Mouse (Mus musculus) brain, embryonic 14.5 days (tissue): Measurements from ENCODE around the gene Fau.

Experiments used
- CTCF ChIP-seq: fragments of 200-500 bp; IDR thresholded peaks from 2 replicates; pipeline ENCODE4 v1.5.1; 2012; ENCODE audit warnings: inconsistent platforms, mild to moderate bottlenecking, moderate library complexity, borderline replicate concordance; ENCODE audit not compliant: insufficient read depth, insufficient read length; ENCODE audit errors: extremely low read depth
- POLR2A ChIP-seq: fragments of 200-500 bp; IDR thresholded peaks from 2 replicates; pipeline ENCODE4 v1.6.1; 2012; ENCODE audit warnings: mild to moderate bottlenecking, inconsistent platforms, borderline replicate concordance; ENCODE audit not compliant: poor library complexity, insufficient read depth, insufficient read length, severe bottlenecking; ENCODE audit errors: extremely low read depth

GRCm38 (mm10) chr19:6015511-6016315 is 41.9 kb upstream of the Fau start, which contains the start of gene Capn1:
- TF ChIP-seq CTCF (0 out of 2 replicates have a peak, but pooled peaks have one; percentile 14), POLR2A (no peak)
